Mouse (Mus musculus) stomach, postnatal 0 days (tissue): ENCODE data around the gene 4930432M17Rik. TPM values are rescaled to one million over a fixed set of nuclear protein-coding genes. Genes with fewer than 3 reads are reported as not detected.

Experiments used
- ATAC-seq: fragments of 200-750 bp; cut with Nextera tagmentation; 2 replicates; pipeline ENCODE4 v1.8.0; 2017; ENCODE audit not compliant: low FRiP score, low TSS enrichment
- DNase-seq: peaks from one replicate; pipeline ENCODE4 v3.0.0-alpha.2; 2016; ENCODE audit warnings: low spot score
- H3K27ac ChIP-seq: fragments of 300-500 bp; sonication (generic); replicated peaks from 2 replicates; pipeline ENCODE4 v1.5.1; 2014; ENCODE audit warnings: mild to moderate bottlenecking, control low read depth
- H3K27me3 ChIP-seq: fragments of 300-500 bp; sonication (generic); 2 replicates; pipeline ENCODE4 v1.6.1; 2014; ENCODE audit warnings: low read length; ENCODE audit not compliant: control insufficient read depth, insufficient read depth
- H3K36me3 ChIP-seq: fragments of 300-500 bp; sonication (generic); 2 replicates; pipeline ENCODE4 v1.6.1; 2014; ENCODE audit warnings: low read length, mixed read lengths; ENCODE audit not compliant: control insufficient read depth, insufficient read depth
- H3K4me1 ChIP-seq: fragments of 300-500 bp; sonication (generic); replicated peaks from 2 replicates; pipeline ENCODE4 v1.6.1; 2014; ENCODE audit warnings: antibody characterized with exemption; ENCODE audit not compliant: control insufficient read depth, insufficient read depth
- H3K4me2 ChIP-seq: fragments of 300-500 bp; sonication (generic); replicated peaks from 2 replicates; pipeline ENCODE4 v1.6.1; 2014; ENCODE audit warnings: low read depth, mild to moderate bottlenecking, control low read depth, moderate library complexity
- H3K4me3 ChIP-seq: fragments of 300-500 bp; sonication (generic); 2 replicates; pipeline ENCODE4 v1.5.1; 2014; ENCODE audit warnings: low read depth, low read length, control low read depth
- H3K9ac ChIP-seq: fragments of 300-500 bp; sonication (generic); 2 replicates; pipeline ENCODE4 v1.6.1; 2014; ENCODE audit warnings: mild to moderate bottlenecking, low read length, control low read depth, mixed read lengths
- H3K9me3 ChIP-seq: fragments of 300-500 bp; sonication (generic); 2 replicates; pipeline ENCODE4 v1.6.1; 2016; ENCODE audit warnings: low read length; ENCODE audit not compliant: control insufficient read depth
- CTCF ChIP-seq: IDR thresholded peaks from 2 replicates; pipeline ENCODE4 v1.5.1; 2016; ENCODE audit warnings: antibody characterized with exemption, low read depth, mild to moderate bottlenecking, moderate library complexity
- EP300 ChIP-seq: optimal IDR thresholded peaks from 2 replicates; pipeline ENCODE3; 2016; ENCODE audit warnings: antibody characterized with exemption
- WGBS: fragments of 180-500 bp; shearing (Covaris S2); extraction: QIAGEN DNeasy Blood & Tissue Kit; methylation state at CpG from one replicate; pipeline ENCODE4 v1.1.7; 2014; 5-methylcytosine and 5-hydroxymethylcytosine counted together
- polyA plus RNA-seq: library from polyadenylated mRNA; unstranded; fragments of >200 nt; fragmentation: Nextera tagmentation; extraction: Ambion mirVana; gene quantifications from 2 replicates; pipeline ENCODE4 v1.2.1, GENCODE M21; 2015

The 4930432M17Rik gene
- polyA plus RNA-seq, 1 experiment from 2014 or later: not detected

DNA sequence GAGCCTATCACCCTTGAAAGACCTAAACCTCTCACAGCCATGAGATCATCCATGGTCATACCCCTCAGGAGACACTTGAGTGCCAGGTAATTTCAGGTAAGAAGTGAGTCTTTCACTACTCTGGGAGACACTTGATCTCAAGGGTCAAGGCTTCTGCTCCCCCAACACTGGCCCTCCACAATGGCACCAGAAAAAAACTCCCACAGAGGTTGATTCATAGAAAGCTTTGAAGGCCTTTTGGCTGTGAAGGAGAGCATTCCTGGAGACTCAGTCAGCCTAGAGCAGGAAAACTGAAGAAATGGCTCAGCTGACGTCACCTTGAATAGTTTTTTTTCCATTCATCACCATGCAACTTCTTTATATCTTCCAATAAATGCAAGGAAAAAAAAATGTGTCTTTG, 18.4 kb upstream of the 4930432M17Rik start:
- no peak for TF ChIP-seq CTCF
- TF ChIP-seq EP300: no peak
- no peaks in the 10 kb centered on the region for H3K9me3 ChIP-seq
- DNase-seq (no peak), ATAC-seq (no peak)
- no peaks in the 10 kb centered on the region for H3K36me3 ChIP-seq
- H3K4me2 ChIP-seq: no peak overlapping the region
- H3K4me1 ChIP-seq: no peaks in the 10 kb centered on the region; the same call in 1 of the 2 replicates
- H3K4me3 ChIP-seq: no peak overlapping the region
- H3K9ac ChIP-seq: no peak overlapping the region
- H3K27ac ChIP-seq: no peak overlapping the region
- no peaks in the 10 kb centered on the region for H3K27me3 ChIP-seq
- 56% methylated on average over 1 of the region's 1 CpGs for WGBS

GRCm38 (mm10) chr3:121656922-121657321, 13.6 kb upstream of the 4930432M17Rik start:
- H3K27ac ChIP-seq: no peak overlapping the region
- no peak for TF ChIP-seq EP300
- TF ChIP-seq CTCF: no peak

DNA sequence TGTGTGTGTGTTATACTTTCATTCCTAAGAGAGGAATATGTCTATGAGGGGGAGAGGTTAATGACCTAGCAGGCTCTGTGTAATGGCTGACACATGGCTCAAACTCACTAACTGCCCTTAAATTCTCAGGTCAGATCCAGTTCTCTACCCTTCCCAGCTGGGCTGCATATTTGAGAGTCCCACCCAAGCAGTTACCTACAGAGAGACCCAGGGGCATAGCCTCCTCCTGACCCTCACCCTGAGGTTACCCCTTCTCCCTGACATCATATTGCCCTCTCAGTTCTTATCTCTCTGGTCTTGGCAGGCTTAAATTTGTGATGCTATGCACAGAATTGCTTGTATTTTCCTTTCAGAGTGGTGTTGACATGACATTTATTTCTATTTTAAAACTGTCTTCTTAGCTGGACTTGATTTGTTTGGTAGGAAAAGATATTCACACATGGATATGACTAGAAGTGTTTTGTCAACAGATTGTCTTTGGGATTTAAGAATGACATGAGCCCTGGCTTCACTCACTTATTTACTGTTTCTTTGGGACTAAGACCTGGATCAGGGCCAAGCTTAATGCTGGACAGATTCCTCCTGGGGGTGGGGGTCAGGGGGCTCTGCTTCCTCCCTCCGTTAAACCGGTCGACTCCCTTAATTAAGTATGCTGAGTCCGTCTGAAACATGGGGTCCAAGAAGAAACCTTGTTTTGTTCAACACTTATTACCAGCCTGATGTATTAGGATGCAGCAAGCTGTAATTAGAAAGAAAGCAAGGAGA, 7.7 kb upstream of the 4930432M17Rik start:
- WGBS: 20% methylated on average over 4 of the region's 4 CpGs

More at GRCm38 (mm10) chr3:121656922-121657321, 13.6 kb upstream of the 4930432M17Rik start:
- DNase-seq: no peak
- Histone ChIP-seq H3K4me3 (no peak overlapping the region), H3K4me2 (no peak overlapping the region), H3K9ac (no peak overlapping the region), H3K9me3 (no peaks in the 10 kb centered on the region), H3K36me3 (no peaks in the 10 kb centered on the region), H3K4me1 (no peaks in the 10 kb centered on the region), H3K27me3 (no peaks in the 10 kb centered on the region)
- 95% methylated on average over 4 of the region's 4 CpGs for WGBS
- peak; percentile 76 for ATAC-seq

DNA sequence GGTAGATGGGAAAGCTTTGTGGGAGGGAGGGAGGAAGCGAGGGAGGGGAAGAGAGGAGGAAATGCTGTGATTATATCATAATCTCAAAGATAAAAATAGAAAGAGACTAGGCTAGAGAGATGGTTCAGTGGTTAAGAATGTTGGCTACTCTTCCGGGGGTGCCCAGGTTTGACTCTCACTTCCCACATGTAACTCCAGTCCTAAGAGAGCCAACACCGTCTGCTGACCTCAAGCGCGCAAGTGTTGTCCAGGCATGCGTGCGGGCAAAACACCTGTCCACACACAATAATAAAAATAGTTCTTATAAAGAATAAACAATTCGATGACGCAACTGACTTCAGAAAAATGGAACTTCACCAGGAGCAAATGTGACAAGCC, 7.1 kb upstream of the 4930432M17Rik start:
- Histone ChIP-seq H3K4me2 (no peak overlapping the region), H3K9me3 (no peaks in the 10 kb centered on the region), H3K27me3 (no peaks in the 10 kb centered on the region), H3K36me3 (no peaks in the 10 kb centered on the region), H3K27ac (no peak overlapping the region), H3K4me3 (no peak overlapping the region), H3K4me1 (no peaks in the 10 kb centered on the region), H3K9ac (no peak overlapping the region)
- ATAC-seq (no peak), DNase-seq (no peak)
- WGBS: 75% methylated on average over 9 of the region's 9 CpGs
- no peak for TF ChIP-seq EP300
- no peak for TF ChIP-seq CTCF

More for the DNA sequence above, 7.7 kb upstream of the 4930432M17Rik start:
- no peak for ATAC-seq
- Histone ChIP-seq H3K36me3 (no peaks in the 10 kb centered on the region), H3K4me3 (no peak overlapping the region), H3K9me3 (no peaks in the 10 kb centered on the region), H3K4me2 (no peak overlapping the region), H3K9ac (no peak overlapping the region), H3K27me3 (no peaks in the 10 kb centered on the region), H3K27ac (no peak overlapping the region), H3K4me1 (no peaks in the 10 kb centered on the region)
- no peak for TF ChIP-seq CTCF
- TF ChIP-seq EP300: no peak
- DNase-seq: no peak

DNA sequence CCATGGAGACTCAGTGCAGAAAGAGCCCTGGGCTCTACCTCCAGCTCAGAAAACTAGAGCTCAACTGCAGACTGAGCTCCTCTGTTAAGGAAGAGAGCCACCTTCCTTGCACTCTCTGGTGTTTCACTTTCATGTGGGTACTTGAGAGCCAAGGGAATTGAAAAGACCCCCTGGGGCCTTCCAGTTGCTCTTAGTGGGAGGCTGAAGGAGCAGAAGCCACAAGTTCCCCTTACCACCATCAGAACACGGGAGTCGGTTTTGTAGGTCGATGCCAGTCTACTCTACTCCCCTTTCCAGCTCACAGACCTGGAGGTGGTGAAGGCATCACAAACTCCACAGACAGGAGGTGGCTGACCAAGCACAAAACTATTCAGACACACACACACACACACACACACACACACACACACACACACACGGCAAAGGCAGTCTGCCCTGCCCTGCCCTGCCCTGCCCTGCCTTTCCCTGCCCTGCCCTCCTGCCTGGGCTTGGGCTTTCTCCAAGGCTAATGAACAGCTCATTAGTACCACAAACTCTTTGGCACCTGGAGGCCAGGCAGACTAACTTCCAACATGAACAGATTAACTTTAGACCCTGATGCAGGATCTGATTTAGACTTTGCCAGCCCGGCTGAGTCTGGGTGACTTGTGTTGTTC, 1.7 kb downstream of the 4930432M17Rik start:
- peak; percentile 94 for ATAC-seq

DNA sequence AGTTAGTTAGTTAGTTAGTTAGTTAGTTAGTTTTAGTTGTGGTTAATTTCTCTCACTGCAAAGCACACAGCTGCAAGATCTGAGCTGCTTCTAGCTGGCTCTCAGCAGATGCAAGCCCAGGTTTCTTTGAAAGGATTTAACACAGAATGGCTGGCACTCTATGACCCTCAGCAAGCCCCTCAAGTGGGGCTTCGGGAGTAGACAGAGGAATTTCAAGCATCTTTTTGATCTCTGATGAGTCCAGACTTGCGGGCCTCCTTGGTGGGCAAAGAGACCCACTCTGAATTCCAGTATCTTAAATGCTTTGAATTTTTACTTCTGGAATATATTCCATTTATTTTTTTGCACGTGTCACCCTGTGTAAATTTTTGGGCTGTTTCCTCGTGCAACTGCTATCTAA, 8.4 kb downstream of the 4930432M17Rik start:
- Histone ChIP-seq H3K4me1 (no peaks in the 10 kb centered on the region), H3K9me3 (no peaks in the 10 kb centered on the region), H3K27ac (no peak overlapping the region), H3K4me2 (no peak overlapping the region), H3K9ac (no peak overlapping the region), H3K4me3 (no peak overlapping the region), H3K36me3 (no peaks in the 10 kb centered on the region), H3K27me3 (no peaks in the 10 kb centered on the region)
- ATAC-seq: no peak
- 42% methylated on average over 4 of the region's 4 CpGs for WGBS
- no peak for DNase-seq
- TF ChIP-seq CTCF: no peak
- TF ChIP-seq EP300: no peak

More for the DNA sequence above, 1.7 kb downstream of the 4930432M17Rik start:
- 50% methylated on average over 5 of the region's 5 CpGs for whole genome bisulfite sequencing
- Histone ChIP-seq H3K27me3 (no peaks in the 10 kb centered on the region), H3K36me3 (no peaks in the 10 kb centered on the region), H3K9ac (no peak overlapping the region), H3K4me2 (no peak overlapping the region), H3K4me1 (no peaks in the 10 kb centered on the region), H3K4me3 (no peak overlapping the region), H3K27ac (peak overlapping the region; percentile 50), H3K9me3 (no peaks in the 10 kb centered on the region)
- DNase-seq: peak; percentile 83
- TF ChIP-seq CTCF: peak; percentile 18; the same call in 1 of the 2 replicates
- TF ChIP-seq EP300: no peak
